Mouse (Mus musculus) midbrain, postnatal 0 days (tissue): ENCODE results near the gene Erbb2. TPM values are rescaled to one million over a fixed set of nuclear protein-coding genes. Genes with fewer than 3 reads are reported as not detected.

Experiments
- ATAC-seq: fragments of 200-750 bp; cut with Nextera tagmentation; 2 replicates; pipeline ENCODE4 v1.8.0; 2017; ENCODE audit warnings: moderate number of reproducible peaks, mild to moderate bottlenecking, moderate TSS enrichment, moderate library complexity; ENCODE audit not compliant: low FRiP score
- DNase-seq: peaks from one replicate; pipeline ENCODE4 v3.0.0-alpha.2; 2015; ENCODE audit warnings: low spot score
- H3K27ac ChIP-seq: fragments of 300-500 bp; sonication (generic); 2 replicates; pipeline ENCODE4 v1.5.1; 2014; ENCODE audit warnings: low read depth, mild to moderate bottlenecking, low read length, mixed read lengths
- H3K27me3 ChIP-seq: fragments of 300-500 bp; sonication (generic); 2 replicates; pipeline ENCODE4 v1.6.1; 2014; ENCODE audit warnings: low read length, control low read depth, mixed read lengths; ENCODE audit not compliant: insufficient read depth
- H3K36me3 ChIP-seq: fragments of 300-500 bp; sonication (generic); 2 replicates; pipeline ENCODE4 v1.6.1; 2014; ENCODE audit warnings: low read length, control low read depth, mixed read lengths; ENCODE audit not compliant: insufficient read depth
- H3K4me1 ChIP-seq: fragments of 300-500 bp; sonication (generic); 2 replicates; pipeline ENCODE4 v1.6.1; 2014; ENCODE audit warnings: mild to moderate bottlenecking, control low read depth, antibody characterized with exemption, low read length, mixed read lengths; ENCODE audit not compliant: insufficient read depth
- H3K4me2 ChIP-seq: fragments of 300-500 bp; sonication (generic); 2 replicates; pipeline ENCODE4 v1.6.1; 2014; ENCODE audit warnings: low read depth, mild to moderate bottlenecking, low read length, mixed read lengths; ENCODE audit not compliant: poor library complexity, severe bottlenecking
- H3K4me3 ChIP-seq: fragments of 300-500 bp; sonication (generic); 2 replicates; pipeline ENCODE4 v1.5.1; 2014; ENCODE audit warnings: low read depth, mild to moderate bottlenecking, low read length, moderate library complexity
- H3K9ac ChIP-seq: fragments of 300-500 bp; sonication (generic); replicated peaks from 2 replicates; pipeline ENCODE4 v1.6.1; 2014; ENCODE audit warnings: mild to moderate bottlenecking, low read length, moderate library complexity, mixed read lengths; ENCODE audit not compliant: poor library complexity, severe bottlenecking
- H3K9me3 ChIP-seq: fragments of 300-500 bp; sonication (generic); 2 replicates; pipeline ENCODE4 v1.6.1; 2016; ENCODE audit warnings: low read length, control low read depth
- CTCF ChIP-seq: IDR thresholded peaks from 2 replicates; pipeline ENCODE4 v1.5.1; 2016; ENCODE audit warnings: antibody characterized with exemption, mild to moderate bottlenecking
- WGBS: fragments of 180-500 bp; shearing (Covaris S2); extraction: QIAGEN DNeasy Blood & Tissue Kit; methylation state at CpG from one replicate; pipeline ENCODE4 v1.1.7; 2014; 5-methylcytosine and 5-hydroxymethylcytosine counted together
- polyA plus RNA-seq: library from polyadenylated mRNA; unstranded; fragments of >200 nt; fragmentation: Nextera tagmentation; extraction: Ambion mirVana; gene quantifications from 2 replicates; pipeline ENCODE4 v1.2.1, GENCODE M21; 2015
- total RNA-seq: library from RNA; depleted of rRNA; stranded (reverse); fragments of >200 nt; gene quantifications from 2 replicates; pipeline ENCODE4 v1.2.3, GENCODE M21; 2014

The Erbb2 gene
- total and polyA plus RNA-seq, 2 experiments from 2014 or later: 3.9 to 9.4 TPM

- Histone ChIP-seq H3K27me3 (no peaks in the 10 kb centered on the region), H3K4me1 (0 out of 2 replicates have a peak, but pooled peaks cover 4% of the 10 kb centered on the region), H3K27ac (no peak overlapping the region), H3K4me3 (no peak overlapping the region), H3K9ac (no peak overlapping the region), H3K9me3 (no peaks in the 10 kb centered on the region), H3K36me3 (peaks cover 8% of the 10 kb centered on the region), H3K4me2 (no peak overlapping the region)
- no peak for TF ChIP-seq CTCF
- WGBS: 97% methylated on average over 9 of the region's 9 CpGs
- ATAC-seq (no peak), DNase-seq (no peak)
Observed at GRCm38 (mm10) chr11:98435723-98436122, 23.5 kb downstream of the Erbb2 start.

GRCm38 (mm10) chr11:98437441-98437840 is 25.2 kb downstream of the Erbb2 start:
- Histone ChIP-seq H3K9me3 (no peaks in the 10 kb centered on the region), H3K27ac (no peak overlapping the region), H3K4me1 (0 out of 2 replicates have a peak, but pooled peaks cover 4% of the 10 kb centered on the region), H3K27me3 (no peaks in the 10 kb centered on the region), H3K4me2 (no peak overlapping the region), H3K4me3 (no peak overlapping the region), H3K36me3 (peaks cover 8% of the 10 kb centered on the region), H3K9ac (no peak overlapping the region)
- WGBS: 85% methylated on average over 6 of the region's 6 CpGs
- no peak for DNase-seq
- TF ChIP-seq CTCF: no peak
- ATAC-seq: no peak

- H3K9ac ChIP-seq: peak within 1 kb of the TSS; percentile 65
- peak; percentile 88 for ATAC-seq
- H3K27ac ChIP-seq: peak within 1 kb of the TSS; percentile 62
- H3K4me1 ChIP-seq: 0 out of 2 replicates have a peak, but pooled peaks cover 4% of the 10 kb centered on the region
- WGBS: 3% methylated on average over 43 of the region's 43 CpGs
- DNase-seq: peak; percentile 92
- peak; percentile 97 for TF ChIP-seq CTCF
- no peaks in the 10 kb centered on the region for H3K27me3 ChIP-seq
- H3K36me3 ChIP-seq: peaks cover 8% of the 10 kb centered on the region
- peak within 1 kb of the TSS; percentile 77 for H3K4me2 ChIP-seq
- H3K4me3 ChIP-seq: peak within 1 kb of the TSS; percentile 71
- no peaks in the 10 kb centered on the region for H3K9me3 ChIP-seq
Observed at GRCm38 (mm10) chr11:98438331-98439158, 26.3 kb downstream of the Erbb2 start, which contains the start of gene Mien1. TSS of gene Mien1 (minus strand) at chr11:98438991.

- no peak overlapping the region for H3K4me3 ChIP-seq
- 83% methylated on average over 1 of the region's 1 CpGs for WGBS
- no peak for ATAC-seq
- H3K9me3 ChIP-seq: no peaks in the 10 kb centered on the region
- no peak overlapping the region for H3K4me2 ChIP-seq
- H3K36me3 ChIP-seq: no peaks in the 10 kb centered on the region
- H3K27me3 ChIP-seq: peaks cover 7% of the 10 kb centered on the region; the same call in 1 of the 2 replicates
- no peak for DNase-seq
- H3K4me1 ChIP-seq: no peaks in the 10 kb centered on the region
- H3K27ac ChIP-seq: no peak overlapping the region
- H3K9ac ChIP-seq: no peak overlapping the region
- no peak for TF ChIP-seq CTCF
Observed at GRCm38 (mm10) chr11:98443688-98444087, 31.4 kb downstream of the Erbb2 start.

GRCm38 (mm10) chr11:98445238-98445637 is 33.0 kb downstream of the Erbb2 start:
- no peak for TF ChIP-seq CTCF
- no peaks in the 10 kb centered on the region for H3K9me3 ChIP-seq
- H3K4me2 ChIP-seq: no peak overlapping the region
- no peak overlapping the region for H3K4me3 ChIP-seq
- no peak for ATAC-seq
- 46% methylated on average over 1 of the region's 1 CpGs for whole genome bisulfite sequencing
- H3K4me1 ChIP-seq: no peaks in the 10 kb centered on the region
- H3K27ac ChIP-seq: no peak overlapping the region
- DNase-seq: no peak
- H3K9ac ChIP-seq: no peak overlapping the region
- H3K27me3 ChIP-seq: peaks cover 7% of the 10 kb centered on the region; the same call in 1 of the 2 replicates
- H3K36me3 ChIP-seq: no peaks in the 10 kb centered on the region

GRCm38 (mm10) chr11:98445679-98446078 is 33.4 kb downstream of the Erbb2 start:
- Histone ChIP-seq H3K36me3 (no peaks in the 10 kb centered on the region), H3K4me3 (no peak overlapping the region), H3K27me3 (peaks cover 7% of the 10 kb centered on the region; the same call in 1 of the 2 replicates), H3K9me3 (no peaks in the 10 kb centered on the region), H3K9ac (no peak overlapping the region), H3K4me1 (no peaks in the 10 kb centered on the region), H3K27ac (no peak overlapping the region), H3K4me2 (no peak overlapping the region)
- no peak for TF ChIP-seq CTCF
- 69% methylated on average over 4 of the region's 4 CpGs for WGBS
- no peak for DNase-seq
- no peak for ATAC-seq
